In the genomic region with DNA sequence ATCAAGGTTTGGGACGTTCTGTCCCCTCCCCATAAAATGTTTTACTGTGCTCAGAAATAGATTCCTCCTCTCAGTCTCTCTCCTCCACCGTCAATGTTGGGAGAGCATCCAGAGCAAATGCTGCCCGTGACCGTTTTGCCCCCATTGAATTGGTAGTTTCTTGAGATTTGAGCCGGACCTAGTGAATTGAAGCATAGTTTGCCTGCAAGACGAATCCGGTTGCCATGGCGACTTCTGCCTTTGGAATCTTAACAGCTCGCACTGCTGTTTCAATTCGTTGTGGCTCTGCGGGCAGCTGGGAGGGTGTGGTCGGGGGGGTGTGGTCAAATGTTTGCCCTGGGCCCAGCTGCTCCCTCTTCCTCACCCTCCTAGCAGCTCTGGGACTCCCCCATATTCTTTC, we compare ENCODE assay signal across 8 mouse cellular contexts. TPM values are rescaled to one million over a fixed set of nuclear protein-coding genes. Genes with fewer than 3 reads are reported as not detected.
DNase-seq lines count a peak whose midpoint lies in the region; ATAC-seq lines count a peak whose summit lies in the region.

No protein-coding gene starts in this region.

- H3K9me3 ChIP-seq in hindbrain, embryonic 12.5 days (replicated peaks) = no peaks in the 10 kb centered on the region

- peaks cover 3% of the 10 kb centered on the region; the same call in 1 of the 2 replicates for H3K27me3 ChIP-seq in hindbrain, embryonic 12.5 days

- peak; percentile 22 for DNase-seq in T-cell, adult 2 months (ENCODE audit: low spot score)
- peak; percentile 54 to 60 for DNase-seq in cerebellum, postnatal 14 days
- peak; percentile 62 for DNase-seq in frontal cortex, postnatal 14 days (ENCODE audit: low spot score in 2 of 2)
- peak; percentile 58 to 59 for DNase-seq in layer of hippocampus, postnatal 36 days
- peak; percentile 67 for DNase-seq in lung, postnatal 25 days (ENCODE audit: low spot score)
- DNase-seq in retina, postnatal 1 day = peak; percentile 80

- under 1% methylated on average over 12 of the region's 12 CpGs for WGBS in hindbrain, embryonic 12.5 days

- peaks cover 30% of the 10 kb centered on the region for H3K4me1 ChIP-seq in hindbrain, embryonic 12.5 days

- 0 out of 2 replicates have a peak, but pooled peaks have one; percentile 21 for ATAC-seq in hindbrain, embryonic 12.5 days (ENCODE audit: low FRiP score)
- ATAC-seq in activated CD4-positive, CD25-positive, alpha-beta regulatory T cell, adult 4 months = no peak

- peak overlapping the region; percentile 85 for H3K4me2 ChIP-seq in hindbrain, embryonic 12.5 days (replicated peaks)

- H3K9ac ChIP-seq in hindbrain, embryonic 12.5 days = peak overlapping the region; percentile 91

- H3K4me3 ChIP-seq in hindbrain, embryonic 12.5 days = peak overlapping the region; percentile 67

- no peaks in the 10 kb centered on the region for H3K36me3 ChIP-seq in hindbrain, embryonic 12.5 days

- peak overlapping the region; percentile 94 for H3K27ac ChIP-seq in hindbrain, embryonic 12.5 days

RNA-seq across cellular contexts. Expression of a gene that starts 1.3 kb away (rescaled TPM):
- 17.4 and 19.3 TPM in 2 replicates for polyA plus RNA-seq in hindbrain, embryonic 12.5 days (2016; fragmentation: Nextera tagmentation; extraction: Ambion mirVana)
- total RNA-seq in layer of hippocampus, postnatal 36 days (2021) = 10 to 100 TPM; 66.6 to 71.9 TPM
- polyA plus RNA-seq in activated CD4-positive, CD25-positive, alpha-beta regulatory T cell, adult 4 months (2017; shearing (Covaris generic)) = 1 to 10 TPM; 1.9 to 2.0 TPM

Comparison
In these comparisons a context has a peak if more than half of its experiments do, and no peak if none do; other contexts are left out.
1. DNase-seq: peak in every context shown above with its lines; median percentile 80 in retina, postnatal 1 day; 67 in lung, postnatal 25 days; 62 in frontal cortex, postnatal 14 days; 58 in layer of hippocampus, postnatal 36 days; 57 in cerebellum, postnatal 14 days; 22 in T-cell, adult 2 months.